Mouse (Mus musculus) kidney, adult 2 months (tissue): ENCODE data around the gene Prss36.

Experiments
- CTCF ChIP-seq: fragments of 200-500 bp; conservative IDR thresholded peaks from 2 replicates; pipeline ENCODE4 v1.5.1; 2011; ENCODE audit warnings: low read depth, mild to moderate bottlenecking, control low read depth, low read length, moderate library complexity, mixed read lengths; ENCODE audit not compliant: insufficient read depth, insufficient read length
- POLR2A ChIP-seq: fragments of 200-500 bp; IDR thresholded peaks from one replicate; pipeline ENCODE4 v1.6.1; 2011; ENCODE audit warnings: low read depth, low read length, control low read depth

GRCm38 (mm10) chr7:127925252-127925651 is 21.3 kb downstream of the Prss36 start:
- TF ChIP-seq CTCF (no peak), POLR2A (no peak)
